Mouse (Mus musculus): ENCODE results near the gene Lims1.

The Lims1 gene

GRCm38 (mm10) chr10:58405949-58406305, 82.7 kb downstream of the Lims1 start:
- Histone ChIP-seq H3K27me3 (ENCODE audit: control insufficient read depth, insufficient read depth, low read length, poor library complexity, severe bottlenecking) (no peaks in the 10 kb centered on the region), H3K36me3 (ENCODE audit: control insufficient read depth, insufficient read depth, low read length, poor library complexity, severe bottlenecking) (peaks cover 21% of the 10 kb centered on the region)
- peak; percentile 13 for DNase-seq (ENCODE audit: low read depth, low spot score)

DNA sequence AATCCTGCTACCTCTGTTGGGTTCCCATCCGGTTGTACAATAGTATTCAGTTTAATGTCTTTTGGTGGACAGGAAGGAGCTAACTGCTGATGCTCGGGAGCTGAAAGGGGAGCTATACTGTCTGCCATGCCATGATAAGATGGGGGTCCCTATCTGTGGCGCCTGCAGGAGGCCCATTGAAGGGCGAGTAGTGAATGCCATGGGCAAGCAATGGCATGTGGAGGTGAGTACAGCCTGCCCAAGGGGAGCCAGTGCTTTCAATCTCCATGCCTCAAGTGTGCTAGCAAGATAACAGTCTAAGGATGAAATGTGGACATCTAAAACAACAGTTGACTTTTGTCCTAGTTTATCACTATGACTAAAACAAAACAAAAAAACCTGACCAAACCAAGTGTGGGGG, 89.1 kb downstream of the Lims1 start:
- no peaks in the 10 kb centered on the region for H3K27me3 ChIP-seq (ENCODE audit: control insufficient read depth, insufficient read depth, low read length, poor library complexity, severe bottlenecking)
- no peak for DNase-seq (ENCODE audit: low read depth, low spot score)
- H3K36me3 ChIP-seq (ENCODE audit: control insufficient read depth, insufficient read depth, low read length, poor library complexity, severe bottlenecking), result peaks cover 23% of the 10 kb centered on the region

GRCm38 (mm10) chr10:58412852-58413251, 89.6 kb downstream of the Lims1 start:
- no peak for DNase-seq (ENCODE audit: low read depth, low spot score)
- no peaks in the 10 kb centered on the region for H3K27me3 ChIP-seq (ENCODE audit: control insufficient read depth, insufficient read depth, low read length, poor library complexity, severe bottlenecking)
- H3K36me3 ChIP-seq (ENCODE audit: control insufficient read depth, insufficient read depth, low read length, poor library complexity, severe bottlenecking), result peaks cover 23% of the 10 kb centered on the region

GRCm38 (mm10) chr10:58416702-58417101, 93.4 kb downstream of the Lims1 start:
- peaks cover 12% of the 10 kb centered on the region for H3K36me3 ChIP-seq (ENCODE audit: control insufficient read depth, insufficient read depth, low read length, poor library complexity, severe bottlenecking)
- H3K27me3 ChIP-seq (ENCODE audit: control insufficient read depth, insufficient read depth, low read length, poor library complexity, severe bottlenecking), result no peaks in the 10 kb centered on the region
- no peak for DNase-seq (ENCODE audit: low read depth, low spot score)

DNA sequence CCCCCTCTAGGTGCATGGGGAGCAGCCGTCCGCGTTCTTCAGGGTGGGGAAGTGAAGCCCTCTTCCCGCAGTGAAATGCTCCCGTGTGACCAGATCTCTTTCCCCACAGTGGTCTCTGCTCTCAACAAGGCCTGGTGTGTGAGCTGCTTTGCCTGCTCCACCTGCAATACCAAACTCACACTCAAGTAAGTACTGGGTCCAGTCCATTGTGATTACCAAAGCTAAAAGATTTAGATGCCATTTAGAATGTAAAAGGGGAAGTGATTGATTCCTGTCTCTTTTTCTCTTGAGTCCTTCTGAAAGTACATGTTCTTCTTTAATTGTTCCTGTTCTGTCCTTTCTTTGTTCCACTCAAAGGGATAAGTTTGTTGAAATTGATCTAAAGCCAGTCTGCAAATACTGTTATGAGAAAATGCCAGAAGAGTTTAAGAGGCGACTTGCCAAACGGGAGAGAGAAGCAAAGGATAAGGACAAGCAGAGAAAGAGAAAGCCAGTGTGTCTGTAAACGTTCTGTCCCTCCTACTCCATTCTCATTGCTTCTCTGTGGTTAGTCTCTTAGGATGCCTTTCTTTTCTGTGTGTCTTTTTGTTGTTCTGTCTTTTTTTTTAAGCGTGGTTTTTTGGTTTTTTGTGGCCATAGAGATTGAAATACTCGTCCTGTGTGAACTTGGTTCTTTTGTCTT, 95.2 kb downstream of the Lims1 start:
- H3K27me3 ChIP-seq (ENCODE audit: control insufficient read depth, insufficient read depth, low read length, poor library complexity, severe bottlenecking), result no peaks in the 10 kb centered on the region
- DNase-seq (ENCODE audit: low read depth, low spot score), result no peak
- peaks cover 11% of the 10 kb centered on the region for H3K36me3 ChIP-seq (ENCODE audit: control insufficient read depth, insufficient read depth, low read length, poor library complexity, severe bottlenecking)

DNA sequence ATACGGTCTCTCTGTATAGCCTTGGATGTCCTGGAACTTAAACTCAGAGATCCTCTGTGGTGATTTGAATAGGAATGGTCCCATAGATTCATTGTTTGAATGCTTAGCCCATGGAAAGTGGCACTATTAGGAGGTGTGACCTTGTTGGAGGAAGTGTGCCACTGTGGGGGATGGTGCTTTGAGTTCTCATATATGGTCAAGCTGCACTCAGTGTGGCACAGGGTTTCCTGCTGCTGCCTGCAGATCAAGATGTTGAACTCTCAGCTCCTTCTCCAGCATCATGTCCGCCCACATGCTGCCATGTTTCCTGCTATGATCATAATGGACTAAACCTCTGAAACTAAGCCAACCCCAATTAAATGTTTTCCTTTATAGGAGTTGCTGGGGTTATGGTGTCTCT, 104.7 kb downstream of the Lims1 start:
- H3K27me3 ChIP-seq (ENCODE audit: control insufficient read depth, insufficient read depth, low read length, poor library complexity, severe bottlenecking), result no peaks in the 10 kb centered on the region
- no peak for DNase-seq (ENCODE audit: low read depth, low spot score)
- H3K36me3 ChIP-seq (ENCODE audit: control insufficient read depth, insufficient read depth, low read length, poor library complexity, severe bottlenecking), result peaks cover 1% of the 10 kb centered on the region; the same call in 1 of the 2 replicates

- DNase-seq (ENCODE audit: low read depth, low spot score), result peak; percentile 52
- Histone ChIP-seq H3K36me3 (ENCODE audit: control insufficient read depth, insufficient read depth, low read length, poor library complexity, severe bottlenecking) (no peaks in the 10 kb centered on the region), H3K27me3 (ENCODE audit: control insufficient read depth, insufficient read depth, low read length, poor library complexity, severe bottlenecking) (no peaks in the 10 kb centered on the region)
Measured at GRCm38 (mm10) chr10:58445850-58446249, 122.6 kb downstream of the Lims1 start.

DNA sequence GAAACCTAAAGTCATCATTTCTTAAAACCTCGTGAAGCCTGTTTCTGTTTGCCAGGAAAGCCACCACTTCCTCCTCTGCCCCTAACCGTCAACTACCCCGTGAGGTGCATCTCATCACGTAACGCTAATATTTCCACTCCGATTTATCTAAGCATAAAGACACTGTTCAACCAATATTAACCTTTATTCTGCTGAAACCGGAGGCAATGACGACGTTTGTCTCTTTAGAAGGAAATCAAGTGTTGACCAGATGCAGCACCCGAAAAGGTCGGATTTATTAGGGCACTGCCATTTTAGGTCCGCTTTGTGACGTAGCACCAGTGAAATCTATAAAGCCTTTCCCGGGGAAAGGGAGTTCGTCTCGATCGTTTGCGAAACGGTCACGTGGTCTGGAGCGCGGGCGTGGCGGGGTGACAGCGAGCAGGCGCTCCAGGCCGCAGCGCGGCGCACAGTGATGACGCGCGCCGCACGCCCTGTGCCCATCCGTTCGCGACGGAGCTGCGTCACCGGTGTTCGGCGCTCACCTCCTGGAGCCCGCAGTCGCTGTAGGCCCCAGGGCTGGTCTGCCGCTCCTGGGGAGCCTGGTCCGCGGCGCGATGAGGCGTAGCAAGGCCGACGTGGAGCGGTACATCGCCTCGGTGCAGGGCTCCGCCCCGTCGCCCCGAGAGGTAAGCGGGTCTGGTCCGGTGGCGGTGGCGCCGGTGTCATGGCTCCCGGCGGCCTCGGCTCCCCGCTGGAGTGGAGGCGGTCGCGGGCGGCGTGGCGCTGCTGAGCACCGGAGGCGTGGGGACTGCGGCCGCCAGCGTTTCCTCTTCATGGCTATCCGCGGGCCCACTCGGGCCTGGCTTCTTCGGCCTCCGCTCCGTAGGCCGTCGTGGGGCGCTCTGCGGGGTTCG, 123.4 kb downstream of the Lims1 start, which contains the start of gene Ranbp2:
TSS of gene Ranbp2 (plus strand) at position 537 of the 896 bp plus-strand sequence.
- peak; percentile 99 for DNase-seq (ENCODE audit: low read depth, low spot score)

DNA sequence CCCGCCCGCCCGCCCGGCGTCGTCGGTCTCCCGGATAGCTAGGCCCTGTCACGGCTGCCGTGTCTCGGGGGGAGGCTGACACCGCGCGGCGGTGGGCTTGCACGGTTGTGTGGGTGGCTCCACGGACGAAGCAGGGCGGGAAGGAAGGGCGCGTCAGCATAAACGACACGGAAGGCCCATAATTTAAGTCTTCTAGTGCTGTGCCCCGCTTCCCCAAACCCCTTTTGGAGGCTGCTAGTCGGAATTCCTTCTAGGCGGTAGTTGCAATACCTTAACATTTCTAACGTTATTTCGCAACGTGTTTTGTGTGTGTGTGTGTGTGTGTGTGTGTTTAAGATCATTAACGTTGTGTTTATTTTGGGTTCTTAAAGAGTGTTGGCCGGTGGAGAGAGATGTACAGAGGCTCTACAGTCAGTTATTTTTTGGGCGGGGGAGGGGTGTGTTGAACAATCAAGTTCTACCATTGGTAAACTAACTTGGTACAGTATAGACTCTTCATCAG, 124.1 kb downstream of the Lims1 start:
- H3K36me3 ChIP-seq (ENCODE audit: control insufficient read depth, insufficient read depth, low read length, poor library complexity, severe bottlenecking), result peaks cover 2% of the 10 kb centered on the region; the same call in 1 of the 2 replicates
- DNase-seq (ENCODE audit: low read depth, low spot score), result peak; percentile 73
- no peaks in the 10 kb centered on the region for H3K27me3 ChIP-seq (ENCODE audit: control insufficient read depth, insufficient read depth, low read length, poor library complexity, severe bottlenecking)

More for the DNA sequence above, 123.4 kb downstream of the Lims1 start, which contains the start of gene Ranbp2:
- Histone ChIP-seq H3K36me3 (ENCODE audit: control insufficient read depth, insufficient read depth, low read length, poor library complexity, severe bottlenecking) (no peaks in the 10 kb centered on the region), H3K27me3 (ENCODE audit: control insufficient read depth, insufficient read depth, low read length, poor library complexity, severe bottlenecking) (no peaks in the 10 kb centered on the region)

GRCm38 (mm10) chr10:58451575-58451974, 128.3 kb downstream of the Lims1 start:
- no peaks in the 10 kb centered on the region for H3K27me3 ChIP-seq (ENCODE audit: control insufficient read depth, insufficient read depth, low read length, poor library complexity, severe bottlenecking)
- no peak for DNase-seq (ENCODE audit: low read depth, low spot score)
- peaks cover 7% of the 10 kb centered on the region; the same call in 1 of the 2 replicates for H3K36me3 ChIP-seq (ENCODE audit: control insufficient read depth, insufficient read depth, low read length, poor library complexity, severe bottlenecking)

DNA sequence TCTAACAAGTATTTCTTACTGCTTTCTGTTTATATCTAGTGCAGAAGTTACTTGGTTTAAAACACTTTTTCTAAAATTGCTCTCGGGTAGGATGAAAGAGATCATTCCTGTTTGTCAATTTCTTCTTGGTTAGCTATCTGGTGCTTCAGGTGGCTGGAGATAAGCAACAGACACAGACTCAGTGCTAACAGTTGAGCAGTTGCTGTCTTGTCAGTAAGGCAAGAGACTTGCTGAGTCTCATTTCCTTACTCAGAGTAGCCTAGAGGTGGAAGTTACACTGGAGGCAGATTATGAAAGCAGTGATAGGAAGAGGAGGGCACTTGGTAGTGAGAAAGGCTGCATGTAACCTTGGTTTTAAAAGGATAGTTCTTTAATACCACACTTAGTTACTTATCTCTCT, 128.9 kb downstream of the Lims1 start:
- Histone ChIP-seq H3K27me3 (ENCODE audit: control insufficient read depth, insufficient read depth, low read length, poor library complexity, severe bottlenecking) (no peaks in the 10 kb centered on the region), H3K36me3 (ENCODE audit: control insufficient read depth, insufficient read depth, low read length, poor library complexity, severe bottlenecking) (peaks cover 7% of the 10 kb centered on the region; the same call in 1 of the 2 replicates)
- DNase-seq (ENCODE audit: low read depth, low spot score), result no peak

DNA sequence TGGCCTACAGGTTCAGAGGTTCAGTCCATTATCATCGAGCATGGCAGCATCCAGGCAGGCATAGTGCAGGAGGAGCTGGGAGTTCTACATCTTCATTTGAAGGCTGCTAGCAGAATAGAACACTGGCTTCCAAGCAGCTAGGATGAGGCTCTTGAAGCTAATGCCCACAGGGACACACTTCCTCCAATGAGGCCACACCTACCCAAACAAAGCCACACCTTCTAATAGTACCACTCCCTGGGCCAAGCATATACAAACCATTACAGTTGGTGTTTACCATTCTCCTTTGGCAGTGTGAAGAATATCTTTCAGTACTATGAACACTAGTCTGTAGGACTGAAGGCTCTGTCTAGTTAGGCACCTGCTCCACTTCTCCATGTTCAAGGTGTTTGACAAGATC, 136.6 kb downstream of the Lims1 start:
- H3K27me3 ChIP-seq (ENCODE audit: control insufficient read depth, insufficient read depth, low read length, poor library complexity, severe bottlenecking), result no peaks in the 10 kb centered on the region
- peaks cover 12% of the 10 kb centered on the region for H3K36me3 ChIP-seq (ENCODE audit: control insufficient read depth, insufficient read depth, low read length, poor library complexity, severe bottlenecking)
- DNase-seq (ENCODE audit: low read depth, low spot score), result peak; percentile 10
